Mouse (Mus musculus) embryonic fibroblast, embryonic 13.5 days (primary cell): ENCODE measurements around the gene Rasa1.

Experiments used
- CTCF ChIP-seq: IDR thresholded peaks from 2 replicates; pipeline ENCODE4 v1.5.1; 2011; ENCODE audit warnings: mild to moderate bottlenecking, control low read depth, low read length, moderate library complexity, borderline replicate concordance; ENCODE audit not compliant: insufficient read depth
- POLR2A ChIP-seq: IDR thresholded peaks from 2 replicates; pipeline ENCODE4 v1.6.1; 2011; ENCODE audit warnings: low read depth, mild to moderate bottlenecking, control low read depth, low read length, moderate library complexity

DNA sequence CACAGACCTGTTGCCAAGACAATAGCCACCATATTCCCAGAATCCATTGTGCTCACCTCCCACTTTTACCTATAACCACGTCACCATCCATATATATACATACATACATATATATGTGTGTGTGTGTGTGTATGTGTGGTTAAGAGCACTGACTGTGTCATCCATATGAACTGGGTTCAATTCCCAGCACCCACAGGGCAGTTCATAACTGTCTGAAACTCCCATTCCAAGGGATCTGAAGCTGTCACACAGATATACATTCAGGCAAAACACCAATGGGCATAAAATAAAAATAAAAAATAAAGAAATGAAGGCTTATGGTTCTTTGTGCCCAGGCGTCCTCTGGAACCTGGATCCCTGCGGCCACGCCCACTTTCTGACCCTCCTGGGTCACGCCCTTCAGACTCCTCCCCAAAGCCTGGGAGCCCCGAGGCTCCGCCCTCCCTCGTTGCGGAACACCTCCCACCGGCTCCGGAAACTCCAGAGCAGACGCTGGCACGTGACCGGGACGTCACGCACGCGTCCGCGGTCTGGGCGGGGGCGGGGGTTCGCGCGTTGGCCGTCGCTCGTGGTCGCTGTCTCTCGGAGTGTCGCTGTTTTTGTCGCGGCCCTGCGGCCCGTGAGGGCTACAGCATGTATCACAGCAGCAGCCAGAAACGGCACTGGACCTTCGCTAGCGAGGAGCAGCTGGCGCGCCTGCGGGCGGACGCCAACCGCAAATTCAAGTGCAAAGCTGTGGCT, 99.9 kb downstream of the Rasa1 start, which contains the start of gene Ccnh:
- peak; percentile 90 for TF ChIP-seq POLR2A
- no peak for TF ChIP-seq CTCF
